Mouse (Mus musculus) layer of hippocampus, adult 8-10 months (tissue): ENCODE measurements around the gene Bin2. TPM values are rescaled to one million over a fixed set of nuclear protein-coding genes. Genes with fewer than 3 reads are reported as not detected.
A peak's percentile ranks its signal among the peaks of the same experiment; 100 is the strongest.
"Not testable (repeated sequence)": the region's sequence is repeated elsewhere in the genome, so short reads cannot be mapped to it uniquely, and the experiment has no call there.

ENCODE experiments used
- DNase-seq, 2 experiments: peaks; one replicate each; pipeline ENCODE4 v3.0.0; 2022; ENCODE audit warnings: low spot score in 2 of 2
- total RNA-seq, 4 experiments: library from RNA; stranded (reverse); gene quantifications; 2 replicates each; pipeline ENCODE4 v1.2.4; 2022

Gene Bin2
- total RNA-seq, 4 experiments from 2014 or later, result 4.5 to 15.9 (median 9.7) TPM

DNA sequence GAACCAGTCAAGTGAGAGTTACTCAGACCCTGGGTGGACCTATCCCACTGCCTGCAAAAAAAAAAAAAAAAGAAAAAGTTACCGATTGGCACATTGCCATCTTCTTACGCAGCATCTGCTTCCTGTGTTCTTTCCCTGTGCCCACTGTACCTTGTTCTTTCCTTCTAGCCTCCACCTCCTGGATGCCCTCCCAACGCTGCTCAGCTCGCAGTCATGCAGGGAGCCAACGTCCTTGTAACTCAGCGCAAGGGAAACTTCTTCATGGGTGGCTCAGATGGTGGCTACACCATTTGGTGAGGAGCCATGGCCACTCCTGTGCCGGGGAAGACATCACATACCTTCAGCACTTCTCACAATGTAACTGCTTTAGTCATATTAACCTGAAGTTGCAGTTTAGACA, 50.2 kb downstream of the Bin2 start:
- DNase-seq, result no peak

DNA sequence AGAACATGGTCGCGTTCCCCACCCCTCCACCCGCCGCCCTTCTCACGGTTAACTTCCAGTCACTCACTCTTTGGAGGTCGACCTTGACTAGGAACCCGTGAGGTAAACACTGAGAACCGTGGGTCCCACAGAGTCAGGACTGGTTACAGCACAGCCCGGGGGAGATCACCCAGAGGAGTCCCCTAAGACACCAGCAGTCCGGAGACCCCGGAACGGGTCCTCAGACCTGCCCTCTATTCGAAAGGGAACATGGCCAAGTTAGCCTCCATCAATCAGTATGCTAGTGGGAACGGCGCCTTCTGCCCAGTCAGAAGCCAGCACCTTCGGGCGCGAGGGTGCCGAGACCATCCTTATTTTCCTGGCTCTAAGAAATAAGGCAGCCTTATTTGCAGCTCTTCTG, 53.1 kb downstream of the Bin2 start:
- no peak for DNase-seq

DNA sequence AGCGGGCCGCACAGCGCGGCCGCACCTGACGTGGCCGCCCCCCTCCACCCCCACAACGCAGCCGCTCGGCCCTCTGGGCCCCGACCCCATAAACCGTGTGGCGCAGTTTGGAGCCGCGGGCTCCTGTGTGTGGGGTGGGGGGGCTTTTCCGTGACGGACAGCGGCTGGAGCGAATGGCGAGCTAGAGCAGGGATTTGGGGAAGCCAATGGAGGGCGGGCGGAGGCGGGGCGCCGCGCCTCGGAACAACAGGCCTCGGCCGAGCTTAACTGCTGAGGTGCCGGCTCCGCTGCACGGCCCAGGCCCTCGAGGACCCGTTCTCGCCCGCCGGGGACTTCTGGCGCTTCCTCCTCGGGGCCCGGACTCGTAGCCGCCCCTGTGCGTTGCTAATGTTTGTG, 53.5 kb downstream of the Bin2 start:
- DNase-seq, result peak; percentile 82 to 87

DNA sequence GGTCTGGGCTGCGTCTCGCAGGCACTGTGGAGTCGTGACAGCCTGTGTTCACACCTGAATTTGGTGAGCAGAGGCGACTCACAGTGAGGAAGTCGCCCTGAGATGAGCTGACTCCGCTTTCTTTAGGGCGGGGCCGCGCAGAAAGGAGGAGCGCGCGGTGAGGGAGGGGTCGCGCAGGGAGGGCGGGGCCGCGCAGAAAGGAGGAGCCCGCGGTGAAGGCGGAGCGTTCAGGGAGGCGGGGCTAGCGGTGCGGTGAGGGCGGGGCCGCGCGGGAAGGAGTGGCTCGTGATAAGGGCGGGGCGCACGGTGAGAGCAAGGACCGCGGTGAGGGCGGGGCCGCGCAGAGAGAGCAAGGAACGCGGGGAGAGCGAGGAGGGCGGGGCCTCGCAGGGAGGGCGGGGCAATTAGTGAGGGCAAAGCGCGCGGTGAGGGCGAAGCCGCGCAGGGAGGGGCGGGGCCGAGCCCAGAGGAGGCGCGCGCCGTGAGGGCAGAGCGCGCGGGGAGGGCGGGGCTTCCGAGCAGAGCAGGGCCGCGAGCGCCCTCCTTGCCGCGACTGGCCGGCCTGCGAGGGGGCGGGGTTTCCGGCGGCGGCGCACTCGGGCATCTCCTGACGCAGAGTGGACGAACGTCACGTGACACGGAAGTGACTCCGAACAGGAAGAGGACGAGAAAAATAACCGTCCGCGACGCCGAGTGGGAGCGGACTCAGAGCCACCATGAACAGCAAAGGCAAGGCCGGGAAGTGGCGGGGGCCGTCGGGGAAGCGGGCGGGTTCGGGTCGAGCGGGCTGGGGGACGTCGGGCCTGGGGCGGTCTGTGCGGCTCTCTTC, 54.1 kb downstream of the Bin2 start, which contains the start of gene Dazap2:
Gene Dazap2 (plus strand): TSS at position 354 of the 829 bp plus-strand sequence.
- peak; percentile 97 to 98 for DNase-seq

DNA sequence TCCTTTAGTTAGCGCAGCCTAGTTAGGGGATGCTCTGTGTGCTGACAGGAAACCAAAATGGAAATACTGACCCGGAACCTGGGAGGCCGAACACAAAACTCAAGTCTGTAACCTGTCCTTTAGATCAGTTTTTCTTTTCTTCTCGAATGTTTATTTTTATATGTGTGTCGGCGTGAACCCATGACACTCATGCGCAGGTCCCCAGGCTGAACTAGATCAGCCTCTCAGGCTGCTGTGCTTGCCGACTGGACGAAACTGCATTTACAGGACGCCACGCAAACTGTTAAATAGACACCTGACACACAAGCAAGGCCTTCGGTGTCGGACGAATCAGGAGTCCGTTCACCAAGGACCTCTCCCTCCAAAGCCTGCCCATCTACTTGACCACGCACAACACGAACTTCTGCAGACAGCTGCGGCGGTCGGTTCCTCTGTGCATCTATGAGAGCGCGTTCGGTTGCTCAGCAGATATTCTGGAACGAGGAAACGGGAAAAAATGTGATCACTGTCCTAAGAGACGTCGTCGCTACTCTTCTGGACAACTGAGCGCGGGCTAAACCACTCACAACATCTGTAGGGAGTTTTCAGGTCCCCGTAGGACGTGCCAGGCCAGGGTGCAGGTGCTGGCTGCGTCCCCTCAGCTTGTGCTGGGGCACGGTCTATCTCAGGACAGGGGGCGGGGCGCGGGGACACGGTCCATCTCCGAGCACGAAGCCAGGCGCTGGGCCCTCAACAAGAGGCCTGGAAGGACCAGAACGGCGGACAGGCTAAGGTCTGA, 54.9 kb downstream of the Bin2 start:
- peak in 1 of 2 experiments; percentile 55 for DNase-seq

DNA sequence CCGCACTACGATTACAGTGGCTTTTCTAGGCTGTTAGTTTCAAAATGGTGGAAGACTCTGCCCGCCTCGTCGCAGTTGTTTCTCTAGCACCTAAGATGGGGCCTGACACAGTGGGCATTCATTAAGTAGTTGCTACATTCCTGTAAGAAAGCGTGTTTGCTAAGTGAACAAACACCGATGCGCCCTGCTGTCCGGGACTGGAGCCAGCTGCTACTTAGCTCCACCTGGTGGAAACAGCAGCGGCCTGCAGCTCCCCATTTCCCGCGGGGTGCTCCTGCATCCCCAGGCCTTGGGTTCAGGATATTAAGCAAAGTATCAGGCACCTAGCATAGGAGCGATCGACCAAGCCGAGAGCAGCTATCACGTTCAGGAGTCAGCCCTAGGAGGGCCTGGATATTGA, 55.8 kb downstream of the Bin2 start:
- DNase-seq, result peak in 1 of 2 experiments; percentile 80

DNA sequence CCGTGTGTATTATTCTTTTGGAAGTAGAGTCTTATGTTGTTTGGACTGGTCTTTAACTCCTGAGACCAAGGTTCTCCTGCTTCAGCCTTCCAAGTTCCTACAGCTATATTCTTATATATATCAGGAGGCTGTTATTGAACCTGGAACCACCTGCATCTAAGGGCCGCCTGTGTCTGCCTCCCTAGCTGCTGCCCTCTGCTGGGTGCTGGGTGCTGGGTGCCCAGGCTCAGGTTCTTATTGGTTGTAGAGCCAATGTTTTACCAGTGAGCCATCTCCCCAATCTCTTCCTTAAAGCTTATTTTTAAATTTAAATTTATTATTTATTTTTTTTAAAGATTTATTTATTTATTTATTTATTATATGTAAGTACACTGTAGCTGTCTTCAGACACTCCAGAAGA, 56.9 kb downstream of the Bin2 start:
- no peak for DNase-seq

DNA sequence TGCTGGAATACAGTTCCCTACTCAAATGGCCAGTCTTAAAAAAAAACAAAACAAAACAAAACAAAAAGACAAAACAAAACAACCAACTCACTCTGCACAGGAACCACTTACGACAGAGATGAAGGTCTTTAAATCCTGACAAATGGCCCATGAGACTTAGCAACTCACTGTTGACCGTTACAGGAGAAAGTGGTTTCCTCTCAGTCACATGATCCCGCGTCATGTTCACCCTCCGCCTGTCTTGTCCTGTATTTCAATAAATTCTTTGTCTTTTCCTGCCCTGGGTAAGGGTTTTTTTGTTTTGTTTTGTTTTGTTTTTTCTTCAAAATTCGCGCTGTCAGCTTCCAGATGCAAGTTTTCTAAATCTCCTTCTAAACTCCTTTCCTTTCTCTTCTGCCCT, 57.4 kb downstream of the Bin2 start:
- no peak for DNase-seq

DNA sequence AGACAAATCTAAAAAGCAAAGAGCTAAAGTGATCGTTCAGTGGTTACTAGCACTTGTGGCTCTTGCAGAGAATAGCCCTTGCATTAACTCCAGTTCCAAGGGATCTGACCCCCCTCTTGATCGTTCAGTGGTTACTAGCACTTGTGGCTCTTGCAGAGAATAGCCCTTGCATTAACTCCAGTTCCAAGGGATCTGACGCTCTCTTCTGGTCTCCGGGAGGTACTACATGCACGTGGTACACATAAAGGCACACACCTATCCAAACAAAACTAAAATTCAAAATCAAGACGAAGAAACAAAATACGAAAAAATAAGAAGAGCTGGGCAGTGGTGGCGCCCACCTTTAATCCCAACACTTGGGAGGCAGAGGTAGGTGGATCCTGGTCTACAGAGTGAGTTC, 62.7 kb downstream of the Bin2 start:
- not testable (repeated sequence) for DNase-seq

DNA sequence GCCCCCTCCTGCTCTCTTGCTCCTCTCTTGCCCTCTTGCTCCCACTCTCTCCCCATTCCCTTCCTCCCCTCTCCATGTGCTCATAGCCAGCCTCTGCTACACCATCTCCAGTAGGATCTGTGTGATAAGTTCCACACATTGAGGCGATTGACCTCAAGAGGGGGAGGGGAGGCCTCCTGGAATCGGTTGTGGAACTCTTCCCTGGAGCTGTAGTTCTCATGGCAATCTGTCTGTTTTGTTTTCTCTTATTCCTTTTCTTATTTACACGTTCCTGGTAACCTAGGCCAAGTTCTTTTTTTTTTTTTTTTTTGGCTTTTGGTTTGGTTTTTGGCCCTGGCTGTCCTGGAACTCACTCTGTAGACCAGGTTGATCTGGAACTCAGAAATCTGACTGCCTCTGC, 67.7 kb downstream of the Bin2 start:
- DNase-seq, result no peak

DNA sequence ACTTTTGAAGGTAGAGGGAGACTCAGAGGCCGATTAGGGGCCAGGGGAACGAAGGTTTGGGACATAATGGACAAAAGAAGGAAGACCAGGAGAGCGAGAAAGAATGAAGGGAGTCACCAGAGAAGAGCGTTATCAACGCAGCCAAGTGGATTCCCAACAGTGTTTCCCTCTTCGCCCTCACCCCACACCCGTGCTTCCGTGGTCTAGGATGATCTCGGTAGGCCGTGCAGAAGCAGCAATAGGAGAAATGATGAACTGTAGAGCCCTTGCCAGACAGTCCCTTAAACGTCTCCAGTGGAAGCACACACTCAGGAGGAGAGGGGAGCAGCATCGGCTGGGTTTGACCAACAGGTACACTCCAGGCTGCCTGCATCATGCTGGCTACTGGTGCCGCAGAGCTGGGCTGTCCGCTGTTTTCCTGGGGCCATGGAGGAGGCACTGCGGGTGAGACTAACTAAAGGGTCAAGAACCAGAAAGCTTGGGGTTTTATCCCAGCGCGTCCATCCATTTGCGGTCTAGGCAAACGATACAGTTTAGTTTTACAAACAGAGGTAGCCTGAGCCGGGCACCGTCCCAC, 68.6 kb downstream of the Bin2 start:
- DNase-seq, result no peak

DNA sequence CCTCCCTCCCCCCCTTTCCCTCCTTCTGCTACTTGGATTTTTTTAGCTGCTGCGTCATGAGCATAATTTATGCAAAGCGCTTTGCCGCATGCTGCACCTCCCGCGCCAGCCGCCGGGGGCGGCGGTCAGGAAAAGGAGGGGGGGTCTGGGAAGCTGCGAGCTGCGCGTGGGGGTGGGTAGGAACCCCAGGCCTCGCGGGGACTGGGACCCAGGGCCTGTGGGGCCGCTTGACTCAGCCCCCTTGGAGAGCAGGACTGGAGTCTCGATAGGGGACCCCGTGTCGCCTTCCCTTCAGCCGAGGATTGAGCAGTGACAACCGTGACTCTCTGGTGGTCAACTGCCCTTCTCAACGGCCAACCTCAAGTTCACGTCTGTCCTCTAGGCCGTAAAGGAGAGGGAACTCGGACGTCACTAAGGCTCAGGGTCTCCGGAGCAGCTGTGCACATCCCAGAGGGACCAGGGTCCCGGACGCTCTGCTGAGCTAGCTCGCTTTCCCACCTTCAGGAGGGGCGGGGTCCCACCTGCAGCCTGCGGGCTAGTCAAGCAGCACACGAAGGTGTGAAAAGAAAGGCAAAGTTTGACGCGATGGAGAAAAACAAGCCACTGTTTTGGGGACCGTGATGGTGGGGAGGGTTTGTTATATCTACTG, 69.2 kb downstream of the Bin2 start:
- peak; percentile 47 to 58 for DNase-seq

DNA sequence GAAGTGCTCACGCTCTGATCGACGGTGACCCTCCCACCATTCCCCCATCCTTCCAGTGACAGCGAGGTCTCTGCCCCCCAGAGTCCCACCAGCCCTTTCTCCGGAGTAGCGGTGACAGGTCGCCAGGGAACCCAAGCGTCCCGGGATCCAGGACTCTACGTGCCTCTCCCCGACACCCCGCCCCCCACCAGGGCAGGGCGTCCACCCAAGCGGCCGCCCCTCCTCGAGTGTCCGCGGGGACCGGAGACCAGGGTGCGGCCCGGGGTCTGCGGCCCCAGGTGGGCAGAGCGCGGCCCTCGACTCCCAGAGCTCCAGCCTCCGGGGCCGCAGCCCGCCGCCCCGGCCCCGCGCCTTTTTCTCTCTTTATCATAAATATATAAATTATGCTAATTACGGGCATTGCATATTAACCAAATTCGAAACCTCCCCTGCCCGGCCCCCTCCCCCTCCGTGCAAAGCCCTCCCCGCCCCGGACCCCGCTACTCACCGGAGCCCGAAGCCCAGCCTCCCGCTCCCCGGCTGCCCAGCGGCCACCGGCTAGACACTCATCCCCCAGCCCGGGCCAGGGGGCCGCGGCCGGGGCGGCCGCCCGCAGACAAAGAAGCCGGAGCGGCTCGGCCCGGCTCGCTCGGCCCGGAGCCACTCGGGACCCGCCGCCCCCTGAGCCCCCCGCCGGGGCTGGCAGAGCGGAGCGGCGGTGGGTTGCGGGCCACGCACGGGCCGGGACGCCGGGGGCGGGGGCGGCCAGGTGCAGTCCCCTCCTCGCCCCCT, 69.9 kb downstream of the Bin2 start, which contains the start of gene Pou6f1:
Gene Pou6f1 (minus strand): TSS at position 709 of the 771 bp plus-strand sequence.
- DNase-seq, result no peak

DNA sequence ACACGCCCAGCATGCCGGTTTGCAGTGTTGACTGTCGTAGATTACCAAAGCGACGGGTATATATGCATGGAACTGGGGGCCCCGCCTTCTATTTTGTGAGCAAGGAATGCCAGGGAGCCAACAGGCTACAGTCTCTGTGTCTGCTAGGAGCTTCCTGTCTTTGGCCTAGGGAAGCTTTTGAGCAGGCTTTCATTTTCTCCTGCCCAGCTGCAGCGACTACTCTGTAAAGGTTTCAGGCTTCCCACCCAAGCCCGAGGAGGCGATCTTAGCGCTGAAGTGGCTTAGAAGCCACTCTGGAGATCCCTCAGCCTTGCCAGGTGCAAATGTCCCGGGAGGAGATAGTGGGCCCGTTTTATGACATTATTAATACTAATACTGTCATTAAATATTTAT, 70.5 kb downstream of the Bin2 start:
- no peak for DNase-seq

DNA sequence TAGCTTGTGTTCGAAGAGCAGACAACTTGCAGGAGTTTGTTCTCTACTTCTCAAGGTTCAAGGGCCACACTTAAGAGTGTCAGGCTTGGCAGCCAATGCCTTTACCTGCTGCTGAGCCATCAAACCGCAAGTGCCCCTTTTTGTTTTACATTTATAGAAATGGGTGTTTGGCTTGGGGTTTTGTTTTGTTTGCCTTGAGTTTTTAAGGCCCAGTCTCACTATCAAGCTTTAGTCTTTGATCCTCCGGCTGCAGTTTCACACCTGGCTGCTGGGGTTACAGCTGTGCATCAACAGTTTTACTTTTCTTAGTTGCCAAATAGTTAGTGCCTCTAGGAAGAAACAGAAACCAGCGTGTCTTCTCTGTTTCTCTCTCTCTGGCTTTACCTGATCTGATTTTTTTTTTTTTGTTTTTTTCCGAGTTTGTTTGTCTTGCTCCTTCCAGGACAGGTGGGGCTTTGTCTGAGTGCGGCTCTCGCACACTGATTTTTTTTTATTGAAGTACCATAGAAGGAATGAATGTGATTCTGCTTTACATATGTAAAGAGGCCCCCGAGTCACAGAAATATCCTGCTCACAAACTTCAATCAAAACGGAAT, 71.0 kb downstream of the Bin2 start:
- no peak for DNase-seq

DNA sequence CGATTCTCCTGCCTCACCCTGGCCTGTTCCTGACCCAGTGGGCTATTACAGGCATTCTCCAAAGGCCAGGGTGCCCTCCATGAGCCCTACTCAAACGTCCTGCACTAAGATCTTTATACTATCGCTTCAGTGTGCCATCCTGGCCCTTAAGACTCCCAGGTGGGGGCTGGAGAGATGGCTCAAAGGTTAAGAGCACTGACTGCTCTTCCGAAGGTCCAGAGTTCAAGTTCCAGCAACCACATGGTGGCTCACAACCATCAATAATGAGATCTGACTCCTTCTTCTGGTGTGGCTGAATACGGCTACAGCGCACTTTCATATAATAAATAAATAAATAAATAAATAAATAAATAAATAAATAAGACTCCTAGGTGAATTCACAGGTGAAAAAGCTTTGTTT, 76.5 kb downstream of the Bin2 start:
- DNase-seq, result no peak
